Mouse (Mus musculus) embryonic fibroblast, embryonic 13.5 days (primary cell): ENCODE data around the gene Tspear. TPM values are rescaled to one million over a fixed set of nuclear protein-coding genes. Genes with fewer than 3 reads are reported as not detected.

Experiments used
- H3K27ac ChIP-seq: 2 replicates; pipeline ENCODE4 v1.5.1; 2012; ENCODE audit warnings: low read length, control low read depth, inconsistent platforms; ENCODE audit not compliant: insufficient read depth
- H3K4me1 ChIP-seq: 2 replicates; pipeline ENCODE4 v1.6.1; 2011; ENCODE audit warnings: low read length; ENCODE audit not compliant: control insufficient read depth, insufficient read depth
- H3K4me3 ChIP-seq: 2 replicates; pipeline ENCODE4 v1.5.1; 2011; ENCODE audit warnings: mild to moderate bottlenecking, control low read depth, low read length; ENCODE audit not compliant: insufficient read depth
- CTCF ChIP-seq: IDR thresholded peaks from 2 replicates; pipeline ENCODE4 v1.5.1; 2011; ENCODE audit warnings: mild to moderate bottlenecking, control low read depth, low read length, moderate library complexity, borderline replicate concordance; ENCODE audit not compliant: insufficient read depth
- POLR2A ChIP-seq: IDR thresholded peaks from 2 replicates; pipeline ENCODE4 v1.6.1; 2011; ENCODE audit warnings: low read depth, mild to moderate bottlenecking, control low read depth, low read length, moderate library complexity
- polyA plus RNA-seq: library from polyadenylated mRNA; stranded (reverse); fragments of >200 nt; gene quantifications from 2 replicates; pipeline ENCODE4 v1.2.4, GENCODE M21; 2011; ENCODE audit warnings: low read depth; ENCODE audit not compliant: missing spikeins, insufficient read length

Tspear gene
- not detected in 2 replicates for polyA plus RNA-seq

GRCm38 (mm10) chr10:77685895-77686664 is at the start of gene Tspear:
TSS of gene Tspear (plus strand) at chr10:77686569.
- Histone ChIP-seq H3K4me3 (no peak within 1 kb of the TSS), H3K4me1 (no peaks in the 10 kb centered on the region), H3K27ac (no peak within 1 kb of the TSS)
- TF ChIP-seq CTCF (no peak), POLR2A (no peak)

DNA sequence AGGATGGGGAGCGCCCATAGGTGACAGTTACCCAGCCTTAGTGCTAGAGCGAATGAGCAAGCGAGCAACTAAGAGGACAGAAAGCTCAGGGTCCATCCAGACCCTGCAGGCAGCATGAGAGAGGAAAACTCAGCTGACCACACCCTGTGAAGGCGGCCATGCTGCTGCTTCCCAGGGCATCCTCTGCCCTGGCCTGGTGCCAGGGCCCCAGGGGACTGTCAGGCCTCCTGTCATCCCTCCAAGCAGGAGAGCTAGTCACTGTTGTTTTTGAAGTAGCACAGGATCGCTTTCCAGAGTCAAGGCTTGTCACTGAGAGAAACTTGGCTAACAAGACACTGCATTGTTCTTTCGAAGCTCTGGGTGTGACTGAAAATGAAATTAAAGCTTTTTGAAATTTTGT is 47.4 kb upstream of the Tspear start:
- H3K4me1 ChIP-seq, result 0 out of 2 replicates have a peak, but pooled peaks cover 2% of the 10 kb centered on the region
- no peak overlapping the region for H3K27ac ChIP-seq
- no peak overlapping the region for H3K4me3 ChIP-seq
- TF ChIP-seq CTCF, result no peak
- no peak for TF ChIP-seq POLR2A

DNA sequence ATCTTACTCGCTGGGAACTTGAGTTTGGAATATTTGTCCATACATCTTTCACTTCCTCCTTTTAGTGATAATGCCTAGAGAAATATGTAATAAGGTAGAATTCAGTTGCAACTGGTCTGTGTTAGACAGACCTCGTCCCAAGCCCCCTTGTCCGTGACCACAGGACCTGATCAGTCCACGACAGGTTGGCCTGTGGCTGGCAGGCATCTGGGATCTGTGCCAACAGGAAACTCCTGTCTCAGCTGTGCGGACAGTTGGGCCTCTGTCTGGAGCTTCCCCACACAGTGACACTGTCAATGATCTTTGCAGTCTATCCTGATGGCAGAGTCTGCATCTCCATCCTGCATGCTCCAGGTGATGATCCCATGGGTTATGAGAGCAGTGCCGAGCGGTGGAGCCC is 43.2 kb upstream of the Tspear start:
- Histone ChIP-seq H3K4me3 (no peak overlapping the region), H3K4me1 (no peaks in the 10 kb centered on the region), H3K27ac (no peak overlapping the region)
- TF ChIP-seq POLR2A, result no peak
- TF ChIP-seq CTCF, result no peak

- no peak overlapping the region for H3K27ac ChIP-seq
- TF ChIP-seq CTCF, result no peak
- no peak for TF ChIP-seq POLR2A
- H3K4me1 ChIP-seq, result no peaks in the 10 kb centered on the region
- no peak overlapping the region for H3K4me3 ChIP-seq
Observed at GRCm38 (mm10) chr10:77645571-77645970, 40.8 kb upstream of the Tspear start.

DNA sequence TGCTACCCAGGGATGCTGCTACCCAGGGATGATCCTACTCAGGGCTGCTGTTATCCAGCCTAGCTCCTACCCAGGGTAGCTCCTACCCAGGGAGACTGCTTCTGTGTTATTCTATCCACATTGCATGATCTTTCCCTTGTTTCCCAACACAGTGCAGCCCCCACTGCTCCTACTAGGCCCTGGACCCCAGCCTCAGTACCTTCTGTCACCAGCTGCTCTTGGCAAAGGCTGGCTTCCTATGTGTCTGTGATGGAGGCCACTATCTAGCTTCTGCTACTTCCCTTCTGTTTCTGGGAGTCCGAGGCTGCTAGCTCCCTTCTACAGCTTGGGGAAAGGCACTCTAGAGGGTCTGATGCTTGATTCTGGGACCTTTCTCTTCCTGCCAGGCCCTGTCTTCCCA is 38.9 kb upstream of the Tspear start:
- Histone ChIP-seq H3K27ac (no peak overlapping the region), H3K4me1 (no peaks in the 10 kb centered on the region), H3K4me3 (no peak overlapping the region)
- TF ChIP-seq POLR2A, result no peak
- TF ChIP-seq CTCF, result no peak

DNA sequence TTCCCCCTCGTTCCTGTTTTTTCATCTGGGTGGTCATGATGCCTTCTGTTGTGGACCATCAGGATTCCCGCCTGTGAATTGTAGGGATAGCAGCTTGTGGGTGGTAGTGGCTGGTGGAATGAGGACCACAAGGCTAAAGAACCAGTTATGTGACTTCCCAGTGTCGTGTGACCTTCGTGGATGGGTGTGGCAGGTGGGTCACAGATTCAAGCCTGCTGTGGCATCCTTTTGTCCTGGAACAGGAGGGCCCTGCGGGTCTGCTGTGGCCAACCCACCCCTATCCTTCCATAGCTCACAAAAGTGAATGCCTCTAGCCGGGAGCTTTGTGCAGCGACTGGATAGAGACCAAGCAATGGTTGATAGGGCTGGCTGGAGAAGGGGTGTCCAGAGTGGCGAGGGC is 38.5 kb upstream of the Tspear start:
- H3K4me3 ChIP-seq, result no peak overlapping the region
- H3K27ac ChIP-seq, result no peak overlapping the region
- TF ChIP-seq POLR2A (no peak), CTCF (no peak)
- H3K4me1 ChIP-seq, result no peaks in the 10 kb centered on the region

GRCm38 (mm10) chr10:77652046-77652445 is 34.3 kb upstream of the Tspear start:
- TF ChIP-seq POLR2A, result no peak
- TF ChIP-seq CTCF, result no peak
- H3K27ac ChIP-seq, result no peak overlapping the region
- no peaks in the 10 kb centered on the region for H3K4me1 ChIP-seq
- no peak overlapping the region for H3K4me3 ChIP-seq

DNA sequence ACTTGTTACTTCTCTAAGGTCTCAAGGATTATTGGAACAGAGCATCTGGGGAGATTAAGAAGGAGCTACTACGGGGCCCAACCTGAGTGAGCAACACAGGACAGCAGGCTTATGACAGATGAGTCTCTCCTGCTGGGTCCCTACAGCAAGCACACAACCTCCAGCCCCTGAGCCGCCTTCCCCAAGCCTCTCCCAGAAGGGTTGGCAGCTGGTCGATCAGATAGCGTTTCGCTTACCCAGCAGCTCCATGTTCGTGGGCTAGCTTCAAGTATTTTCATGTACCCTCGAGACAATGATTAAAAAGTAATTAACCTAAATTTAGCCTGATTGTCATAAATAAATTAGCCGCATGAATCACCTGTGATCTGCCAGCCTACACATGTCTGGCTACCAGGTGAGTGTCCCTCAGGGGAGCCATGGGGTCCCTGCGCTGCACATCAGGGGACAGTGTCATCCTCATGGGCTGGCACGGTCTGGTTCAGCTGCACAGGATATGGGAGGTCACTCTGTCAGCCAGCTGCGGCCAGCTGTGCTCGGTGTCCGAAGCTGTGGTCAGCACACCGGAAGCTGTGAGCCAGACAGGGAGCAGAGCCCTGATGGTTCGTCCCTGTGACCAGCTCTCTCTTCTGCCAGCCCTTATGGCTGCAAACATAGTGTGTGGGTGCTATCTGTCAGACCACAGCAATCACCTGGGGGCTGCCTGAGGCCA is 27.9 kb upstream of the Tspear start:
- Histone ChIP-seq H3K4me1 (no peaks in the 10 kb centered on the region), H3K27ac (no peak overlapping the region), H3K4me3 (no peak overlapping the region)
- TF ChIP-seq CTCF (no peak), POLR2A (no peak)

DNA sequence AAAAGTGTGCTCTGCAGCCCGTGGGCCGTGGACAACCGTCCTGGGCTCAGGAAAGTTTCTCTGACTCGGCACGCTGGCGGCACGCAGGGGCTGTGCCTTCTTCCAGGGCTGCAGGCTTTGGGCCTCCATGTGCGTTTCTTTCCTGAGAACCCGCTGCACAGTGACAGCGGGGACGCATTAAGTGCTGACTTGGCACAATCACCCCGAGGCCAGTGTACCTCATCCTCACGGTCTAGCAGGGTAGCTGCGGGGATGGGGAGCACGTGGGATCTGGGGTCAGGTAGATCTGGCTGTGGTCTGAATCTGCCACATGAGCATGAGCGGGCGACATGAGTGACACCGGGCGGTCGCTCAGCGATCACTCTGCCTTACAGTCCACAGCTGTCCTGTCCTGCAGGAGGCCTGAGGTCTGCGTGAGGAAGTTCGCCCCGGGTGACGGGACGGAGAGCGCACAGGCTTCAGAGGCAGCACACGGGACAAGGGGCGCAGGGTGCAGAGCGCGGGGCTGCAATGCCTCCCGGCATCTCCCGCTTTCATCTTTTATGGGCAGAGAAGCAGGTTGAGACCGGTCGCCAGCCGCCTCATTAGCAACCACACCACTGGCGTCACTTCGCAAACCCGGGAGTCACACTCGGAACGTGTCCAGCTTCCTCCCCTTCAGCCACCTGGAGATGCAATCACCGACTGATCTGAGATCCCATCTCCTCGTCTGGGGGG is 22.3 kb upstream of the Tspear start:
- no peak for TF ChIP-seq CTCF
- TF ChIP-seq POLR2A, result no peak
- H3K4me3 ChIP-seq, result no peak overlapping the region
- H3K27ac ChIP-seq, result no peak overlapping the region
- H3K4me1 ChIP-seq, result no peaks in the 10 kb centered on the region
